Mouse (Mus musculus) adrenal gland, postnatal 14 days (tissue): ENCODE results near the gene R3hdm1. TPM values are rescaled to one million over a fixed set of nuclear protein-coding genes. Genes with fewer than 3 reads are reported as not detected.

Source experiments
- microRNA-seq, 2 experiments: library from miRNA; unstranded; fragments of <30 nt; microRNA quantifications; one replicate each; pipeline ENCODE4 v1.2.0; 2021
- total RNA-seq: library from RNA; stranded (reverse); gene quantifications from 2 replicates; pipeline ENCODE4 v1.2.3, GENCODE M21; 2021

Gene R3hdm1
- total RNA-seq, 1 experiment from 2014 or later, result 67.1 TPM

Small RNA genes lying within 50 kb of the gene (microRNA-seq; reads per million reads assigned to microRNA genes)
- gene Mir128-1, result 105 to 139 reads per million in 2 experiments

Other genes starting within 250 kb of the R3hdm1 start
- gene Map3k19, start 248.3 kb upstream of the R3hdm1 start, total RNA-seq, result 0.07 and 0.60 TPM in 2 replicates
- gene Rab3gap1, start 234.5 kb upstream of the R3hdm1 start, total RNA-seq, result 41.1 and 46.4 TPM in 2 replicates
- gene Zranb3, start 254 bp upstream of the R3hdm1 start, total RNA-seq, result 5.1 and 6.0 TPM in 2 replicates
- gene Ubxn4, start 140.7 kb downstream of the R3hdm1 start, total RNA-seq, result 62.2 and 62.9 TPM in 2 replicates
- 0.08 and 0.11 TPM in 2 replicates for gene Lct, start 225.0 kb downstream of the R3hdm1 start, total RNA-seq